Mouse (Mus musculus) splenic B cell, adult 2 months (primary cell): ENCODE data around the gene Mn1.

Experiments
- DNase-seq: peaks from one replicate; pipeline ENCODE4 v3.0.0-alpha.2; 2011; ENCODE audit warnings: low read depth, low spot score
- H3K27me3 ChIP-seq: 2 replicates; pipeline ENCODE4 v1.6.1; 2012; ENCODE audit warnings: mild to moderate bottlenecking, low read length, moderate library complexity, mixed read lengths; ENCODE audit not compliant: control insufficient read depth, poor library complexity, insufficient read depth, severe bottlenecking
- H3K36me3 ChIP-seq: 2 replicates; pipeline ENCODE4 v1.6.1; 2012; ENCODE audit warnings: mild to moderate bottlenecking, low read length, moderate library complexity, mixed read lengths; ENCODE audit not compliant: control insufficient read depth, poor library complexity, insufficient read depth, severe bottlenecking

The Mn1 gene

GRCm38 (mm10) chr5:111419121-111419881, 2.1 kb downstream of the Mn1 start:
- no peaks in the 10 kb centered on the region for H3K27me3 ChIP-seq
- no peak for DNase-seq
- H3K36me3 ChIP-seq = no peaks in the 10 kb centered on the region

GRCm38 (mm10) chr5:111420011-111420691, 3.0 kb downstream of the Mn1 start:
- no peaks in the 10 kb centered on the region for H3K27me3 ChIP-seq
- DNase-seq = no peak
- H3K36me3 ChIP-seq = no peaks in the 10 kb centered on the region

GRCm38 (mm10) chr5:111420896-111421295, 3.7 kb downstream of the Mn1 start:
- no peak for DNase-seq
- no peaks in the 10 kb centered on the region for H3K27me3 ChIP-seq
- H3K36me3 ChIP-seq = no peaks in the 10 kb centered on the region

- Histone ChIP-seq H3K27me3 (no peaks in the 10 kb centered on the region), H3K36me3 (no peaks in the 10 kb centered on the region)
- no peak for DNase-seq
Observed at GRCm38 (mm10) chr5:111421424-111421823, 4.3 kb downstream of the Mn1 start.

GRCm38 (mm10) chr5:111422058-111422800, 5.1 kb downstream of the Mn1 start:
- Histone ChIP-seq H3K36me3 (no peaks in the 10 kb centered on the region), H3K27me3 (no peaks in the 10 kb centered on the region)
- no peak for DNase-seq

GRCm38 (mm10) chr5:111423011-111423410, 5.8 kb downstream of the Mn1 start:
- no peak for DNase-seq
- Histone ChIP-seq H3K27me3 (no peaks in the 10 kb centered on the region), H3K36me3 (no peaks in the 10 kb centered on the region)

- DNase-seq = no peak
- no peaks in the 10 kb centered on the region for H3K36me3 ChIP-seq
- no peaks in the 10 kb centered on the region for H3K27me3 ChIP-seq
Observed at GRCm38 (mm10) chr5:111423616-111424015, 6.5 kb downstream of the Mn1 start.

- no peaks in the 10 kb centered on the region for H3K27me3 ChIP-seq
- no peaks in the 10 kb centered on the region for H3K36me3 ChIP-seq
- DNase-seq = no peak
Observed at GRCm38 (mm10) chr5:111425813-111426212, 8.7 kb downstream of the Mn1 start.

- H3K27me3 ChIP-seq = no peaks in the 10 kb centered on the region
- no peak for DNase-seq
- H3K36me3 ChIP-seq = no peaks in the 10 kb centered on the region
Observed at GRCm38 (mm10) chr5:111426249-111426648, 9.1 kb downstream of the Mn1 start.

- Histone ChIP-seq H3K36me3 (no peaks in the 10 kb centered on the region), H3K27me3 (no peaks in the 10 kb centered on the region)
- DNase-seq = no peak
Observed at GRCm38 (mm10) chr5:111428882-111429281, 11.7 kb downstream of the Mn1 start.

GRCm38 (mm10) chr5:111429726-111430125, 12.6 kb downstream of the Mn1 start:
- Histone ChIP-seq H3K36me3 (no peaks in the 10 kb centered on the region), H3K27me3 (no peaks in the 10 kb centered on the region)
- DNase-seq = no peak

GRCm38 (mm10) chr5:111431007-111431730, 14.0 kb downstream of the Mn1 start:
- DNase-seq = no peak
- Histone ChIP-seq H3K27me3 (no peaks in the 10 kb centered on the region), H3K36me3 (no peaks in the 10 kb centered on the region)

- Histone ChIP-seq H3K36me3 (no peaks in the 10 kb centered on the region), H3K27me3 (no peaks in the 10 kb centered on the region)
- DNase-seq = no peak
Observed at GRCm38 (mm10) chr5:111432842-111433241, 15.7 kb downstream of the Mn1 start.

- Histone ChIP-seq H3K27me3 (no peaks in the 10 kb centered on the region), H3K36me3 (no peaks in the 10 kb centered on the region)
- DNase-seq = no peak
Observed at GRCm38 (mm10) chr5:111434342-111434842, 17.2 kb downstream of the Mn1 start.
